Mouse (Mus musculus) liver, postnatal 0 days (tissue): ENCODE measurements around the gene Cks1b. TPM values are rescaled to one million over a fixed set of nuclear protein-coding genes. Genes with fewer than 3 reads are reported as not detected.

Experiments
- ATAC-seq: fragments of 200-750 bp; cut with Nextera tagmentation; 2 replicates; pipeline ENCODE4 v1.8.0; 2017; ENCODE audit warnings: mild to moderate bottlenecking, moderate library complexity
- DNase-seq: peaks from one replicate; pipeline ENCODE4 v3.0.0-alpha.2; 2016
- H3K27ac ChIP-seq: fragments of 300-500 bp; sonication (generic); 2 replicates; pipeline ENCODE4 v1.5.1; 2014; ENCODE audit warnings: antibody characterized with exemption, moderate library complexity, mild to moderate bottlenecking, low read depth
- H3K27me3 ChIP-seq: fragments of 300-500 bp; sonication (generic); 2 replicates; pipeline ENCODE4 v1.6.1; 2014; ENCODE audit warnings: low read length, control low read depth, mixed read lengths; ENCODE audit not compliant: insufficient read depth
- H3K36me3 ChIP-seq: fragments of 300-500 bp; sonication (generic); replicated peaks from 2 replicates; pipeline ENCODE4 v1.6.1; 2014; ENCODE audit warnings: mild to moderate bottlenecking, control low read depth, low read length, moderate library complexity, mixed read lengths; ENCODE audit not compliant: insufficient read depth
- H3K4me1 ChIP-seq: fragments of 300-500 bp; sonication (generic); 2 replicates; pipeline ENCODE4 v1.6.1; 2014; ENCODE audit warnings: antibody characterized with exemption, mild to moderate bottlenecking, control low read depth; ENCODE audit not compliant: insufficient read depth
- H3K4me2 ChIP-seq: fragments of 300-500 bp; sonication (generic); 2 replicates; pipeline ENCODE4 v1.6.1; 2014; ENCODE audit warnings: low read depth, mild to moderate bottlenecking, low read length, moderate library complexity, mixed read lengths
- H3K4me3 ChIP-seq: fragments of 300-500 bp; sonication (generic); 2 replicates; pipeline ENCODE4 v1.5.1; 2014; ENCODE audit warnings: low read depth, low read length
- H3K9ac ChIP-seq: fragments of 300-500 bp; sonication (generic); replicated peaks from 2 replicates; pipeline ENCODE4 v1.6.1; 2014; ENCODE audit warnings: mild to moderate bottlenecking, moderate library complexity
- H3K9me3 ChIP-seq: fragments of 300-500 bp; sonication (generic); 2 replicates; pipeline ENCODE4 v1.6.1; 2016; ENCODE audit warnings: mild to moderate bottlenecking, control low read depth, low read length, mixed read lengths
- CTCF ChIP-seq: sonication (generic); IDR thresholded peaks from 2 replicates; pipeline ENCODE4 v1.5.1; 2016; ENCODE audit warnings: antibody characterized with exemption, low read depth
- EP300 ChIP-seq: IDR thresholded peaks from 2 replicates; pipeline ENCODE4 v1.6.1; 2016; ENCODE audit warnings: antibody characterized with exemption, low read depth, mild to moderate bottlenecking
- whole genome bisulfite sequencing: fragments of 180-500 bp; shearing (Covaris S2); extraction: QIAGEN DNeasy Blood & Tissue Kit; methylation state at CpG from one replicate; pipeline ENCODE4 v1.1.7; 2014; ENCODE audit not compliant: insufficient replicate concordance; 5-methylcytosine and 5-hydroxymethylcytosine counted together
- polyA plus RNA-seq: library from polyadenylated mRNA; unstranded; fragments of >200 nt; fragmentation: Nextera tagmentation; extraction: Ambion mirVana; gene quantifications from 2 replicates; pipeline ENCODE4 v1.2.1, GENCODE M21; 2015

The Cks1b gene
- polyA plus RNA-seq, 1 experiment from 2014 or later = 141 TPM

- H3K36me3 ChIP-seq = peaks cover 20% of the 10 kb centered on the region
- ATAC-seq (no peak), DNase-seq (no peak)
- H3K4me3 ChIP-seq = no peak overlapping the region
- H3K9me3 ChIP-seq = no peaks in the 10 kb centered on the region
- H3K27me3 ChIP-seq = no peaks in the 10 kb centered on the region
- H3K4me1 ChIP-seq = peaks cover 19% of the 10 kb centered on the region
- H3K4me2 ChIP-seq = no peak overlapping the region
- H3K27ac ChIP-seq = no peak overlapping the region
- WGBS = 72% methylated on average over 9 of the region's 9 CpGs
- H3K9ac ChIP-seq = no peak overlapping the region
- TF ChIP-seq EP300 = no peak
- no peak for TF ChIP-seq CTCF
These were observed 35.9 kb downstream of the Cks1b start for GRCm38 (mm10) chr3:89382033-89382882.

- no peaks in the 10 kb centered on the region for H3K27me3 ChIP-seq
These were observed 37.0 kb downstream of the Cks1b start for GRCm38 (mm10) chr3:89381233-89381632.

GRCm38 (mm10) chr3:89380711-89381110 lies 37.5 kb downstream of the Cks1b start:
- ATAC-seq = no peak
- H3K4me2 ChIP-seq = no peak overlapping the region
- H3K9me3 ChIP-seq = no peaks in the 10 kb centered on the region

More at GRCm38 (mm10) chr3:89381233-89381632, 37.0 kb downstream of the Cks1b start:
- no peak for ATAC-seq
- H3K9ac ChIP-seq = no peak overlapping the region
- TF ChIP-seq CTCF (no peak), EP300 (no peak)
- peaks cover 23% of the 10 kb centered on the region for H3K36me3 ChIP-seq
- no peak overlapping the region for H3K27ac ChIP-seq
- H3K4me1 ChIP-seq = peaks cover 16% of the 10 kb centered on the region
- no peak overlapping the region for H3K4me3 ChIP-seq
- no peaks in the 10 kb centered on the region for H3K9me3 ChIP-seq
- WGBS = 83% methylated on average over 11 of the region's 11 CpGs
- H3K4me2 ChIP-seq = no peak overlapping the region
- DNase-seq = no peak

GRCm38 (mm10) chr3:89380291-89380690 lies 37.9 kb downstream of the Cks1b start:
- TF ChIP-seq EP300 = no peak
- TF ChIP-seq CTCF = no peak
- 86% methylated on average over 14 of the region's 14 CpGs for WGBS
- H3K4me3 ChIP-seq = no peak overlapping the region
- H3K36me3 ChIP-seq = peaks cover 20% of the 10 kb centered on the region
- H3K4me2 ChIP-seq = no peak overlapping the region
- no peaks in the 10 kb centered on the region for H3K27me3 ChIP-seq
- no peak overlapping the region for H3K27ac ChIP-seq
- H3K4me1 ChIP-seq = peaks cover 13% of the 10 kb centered on the region
- DNase-seq (no peak), ATAC-seq (no peak)
- H3K9me3 ChIP-seq = no peaks in the 10 kb centered on the region
- no peak overlapping the region for H3K9ac ChIP-seq

More at GRCm38 (mm10) chr3:89380711-89381110, 37.5 kb downstream of the Cks1b start:
- Histone ChIP-seq H3K4me1 (peaks cover 16% of the 10 kb centered on the region), H3K27me3 (no peaks in the 10 kb centered on the region), H3K4me3 (no peak overlapping the region), H3K27ac (no peak overlapping the region), H3K36me3 (peaks cover 23% of the 10 kb centered on the region), H3K9ac (no peak overlapping the region)
- TF ChIP-seq CTCF (no peak), EP300 (no peak)
- 89% methylated on average over 18 of the region's 18 CpGs for WGBS
- no peak for DNase-seq

- no peak overlapping the region for H3K4me3 ChIP-seq
- DNase-seq (no peak), ATAC-seq (no peak)
- no peaks in the 10 kb centered on the region for H3K27me3 ChIP-seq
- H3K4me2 ChIP-seq = no peak overlapping the region
- no peak overlapping the region for H3K9ac ChIP-seq
- peaks cover 18% of the 10 kb centered on the region for H3K36me3 ChIP-seq
- H3K9me3 ChIP-seq = no peaks in the 10 kb centered on the region
- H3K27ac ChIP-seq = no peak overlapping the region
- WGBS = 73% methylated on average over 31 of the region's 31 CpGs
- peaks cover 10% of the 10 kb centered on the region for H3K4me1 ChIP-seq
- TF ChIP-seq CTCF = no peak
These were observed 38.6 kb downstream of the Cks1b start for GRCm38 (mm10) chr3:89379388-89380131.

GRCm38 (mm10) chr3:89378394-89379067 lies 39.7 kb downstream of the Cks1b start:
- H3K4me2 ChIP-seq = peak overlapping the region; percentile 74
- no peaks in the 10 kb centered on the region for H3K9me3 ChIP-seq
- peak; percentile 78 for ATAC-seq
- H3K9ac ChIP-seq = peak overlapping the region; percentile 47
- WGBS = 9% methylated on average over 26 of the region's 29 CpGs
- H3K27ac ChIP-seq = no peak overlapping the region
- peaks cover 18% of the 10 kb centered on the region for H3K36me3 ChIP-seq
- peak overlapping the region; percentile 48 for H3K4me3 ChIP-seq
- no peaks in the 10 kb centered on the region for H3K27me3 ChIP-seq
- DNase-seq = peak; percentile 80
- peaks cover 16% of the 10 kb centered on the region for H3K4me1 ChIP-seq
- TF ChIP-seq CTCF (peak; percentile 92), EP300 (no peak)
